Mouse (Mus musculus): Measurements from ENCODE around the gene Rapgef5. TPM values are rescaled to one million over a fixed set of nuclear protein-coding genes. Genes with fewer than 3 reads are reported as not detected.

Rapgef5 gene
- total RNA-seq, 2 experiments from 2014 or later, result 167 to 174 TPM

- DNase-seq (ENCODE audit: extremely low spot score in 1 of 2, low spot score in 1 of 2), result no peak
Measured at GRCm38 (mm10) chr12:117528509-117529145, 12.3 kb downstream of the Rapgef5 start.

- DNase-seq (ENCODE audit: extremely low spot score in 1 of 2, low spot score in 1 of 2), result no peak
Measured at GRCm38 (mm10) chr12:117531106-117531505, 14.8 kb downstream of the Rapgef5 start.

GRCm38 (mm10) chr12:117533176-117534086, 17.2 kb downstream of the Rapgef5 start:
- DNase-seq (ENCODE audit: extremely low spot score in 1 of 2, low spot score in 1 of 2), result peak; percentile 17 to 41

GRCm38 (mm10) chr12:117534087-117534751, 17.9 kb downstream of the Rapgef5 start:
- peak; percentile 41 to 44 for DNase-seq (ENCODE audit: extremely low spot score in 1 of 2, low spot score in 1 of 2)

- DNase-seq (ENCODE audit: extremely low spot score in 1 of 2, low spot score in 1 of 2), result no peak
Measured at GRCm38 (mm10) chr12:117540352-117540751, 24.1 kb downstream of the Rapgef5 start.

GRCm38 (mm10) chr12:117545277-117545676, 29.0 kb downstream of the Rapgef5 start:
- DNase-seq (ENCODE audit: extremely low spot score in 1 of 2, low spot score in 1 of 2), result no peak

- no peak for DNase-seq (ENCODE audit: extremely low spot score in 1 of 2, low spot score in 1 of 2)
Measured at GRCm38 (mm10) chr12:117553353-117553752, 37.1 kb downstream of the Rapgef5 start.

- no peak for DNase-seq (ENCODE audit: extremely low spot score in 1 of 2, low spot score in 1 of 2)
Measured at GRCm38 (mm10) chr12:117554612-117555063, 38.4 kb downstream of the Rapgef5 start.

- DNase-seq (ENCODE audit: extremely low spot score in 1 of 2, low spot score in 1 of 2), result no peak
Measured at GRCm38 (mm10) chr12:117560450-117560849, 44.2 kb downstream of the Rapgef5 start.

- no peak for DNase-seq (ENCODE audit: extremely low spot score in 1 of 2, low spot score in 1 of 2)
Measured at GRCm38 (mm10) chr12:117561411-117562059, 45.3 kb downstream of the Rapgef5 start.

GRCm38 (mm10) chr12:117562085-117562484, 45.8 kb downstream of the Rapgef5 start:
- no peak for DNase-seq (ENCODE audit: extremely low spot score in 1 of 2, low spot score in 1 of 2)

- DNase-seq (ENCODE audit: extremely low spot score in 1 of 2, low spot score in 1 of 2), result no peak
Measured at GRCm38 (mm10) chr12:117563859-117564258, 47.6 kb downstream of the Rapgef5 start.

- no peak for DNase-seq (ENCODE audit: extremely low spot score in 1 of 2, low spot score in 1 of 2)
Measured at GRCm38 (mm10) chr12:117566298-117566697, 50.0 kb downstream of the Rapgef5 start.

GRCm38 (mm10) chr12:117569671-117570070, 53.4 kb downstream of the Rapgef5 start:
- DNase-seq (ENCODE audit: extremely low spot score in 1 of 2, low spot score in 1 of 2), result no peak

- no peak for DNase-seq (ENCODE audit: extremely low spot score in 1 of 2, low spot score in 1 of 2)
Measured at GRCm38 (mm10) chr12:117584256-117584655, 68.0 kb downstream of the Rapgef5 start.

- no peak for DNase-seq (ENCODE audit: extremely low spot score in 1 of 2, low spot score in 1 of 2)
Measured at GRCm38 (mm10) chr12:117585390-117585789, 69.1 kb downstream of the Rapgef5 start.

- peak; percentile 41 to 72 for DNase-seq (ENCODE audit: extremely low spot score in 1 of 2, low spot score in 1 of 2)
Measured at GRCm38 (mm10) chr12:117586124-117586523, 69.8 kb downstream of the Rapgef5 start.

- DNase-seq (ENCODE audit: extremely low spot score in 1 of 2, low spot score in 1 of 2), result no peak
Measured at GRCm38 (mm10) chr12:117589186-117589585, 72.9 kb downstream of the Rapgef5 start.

GRCm38 (mm10) chr12:117592019-117592418, 75.7 kb downstream of the Rapgef5 start:
- DNase-seq (ENCODE audit: extremely low spot score in 1 of 2, low spot score in 1 of 2), result no peak

GRCm38 (mm10) chr12:117592583-117592982, 76.3 kb downstream of the Rapgef5 start:
- no peak for DNase-seq (ENCODE audit: extremely low spot score in 1 of 2, low spot score in 1 of 2)
